Mouse (Mus musculus) ES-CJ7 (cell line): ENCODE results near the gene Selenof.

Experiments
- DNase-seq: peaks from one replicate; pipeline ENCODE4 v3.0.0; 2011; ENCODE audit warnings: low read depth, low spot score

The Selenof gene

GRCm38 (mm10) chr3:144563916-144564315 lies 6.2 kb upstream of the Selenof start:
- DNase-seq = no peak

GRCm38 (mm10) chr3:144565212-144565611 lies 4.9 kb upstream of the Selenof start:
- DNase-seq = no peak

- DNase-seq = peak; percentile 23
These were observed 1.2 kb upstream of the Selenof start for GRCm38 (mm10) chr3:144568861-144569361.

- peak; percentile 18 for DNase-seq
These were observed 618 bp upstream of the Selenof start for GRCm38 (mm10) chr3:144569401-144569971.

DNA sequence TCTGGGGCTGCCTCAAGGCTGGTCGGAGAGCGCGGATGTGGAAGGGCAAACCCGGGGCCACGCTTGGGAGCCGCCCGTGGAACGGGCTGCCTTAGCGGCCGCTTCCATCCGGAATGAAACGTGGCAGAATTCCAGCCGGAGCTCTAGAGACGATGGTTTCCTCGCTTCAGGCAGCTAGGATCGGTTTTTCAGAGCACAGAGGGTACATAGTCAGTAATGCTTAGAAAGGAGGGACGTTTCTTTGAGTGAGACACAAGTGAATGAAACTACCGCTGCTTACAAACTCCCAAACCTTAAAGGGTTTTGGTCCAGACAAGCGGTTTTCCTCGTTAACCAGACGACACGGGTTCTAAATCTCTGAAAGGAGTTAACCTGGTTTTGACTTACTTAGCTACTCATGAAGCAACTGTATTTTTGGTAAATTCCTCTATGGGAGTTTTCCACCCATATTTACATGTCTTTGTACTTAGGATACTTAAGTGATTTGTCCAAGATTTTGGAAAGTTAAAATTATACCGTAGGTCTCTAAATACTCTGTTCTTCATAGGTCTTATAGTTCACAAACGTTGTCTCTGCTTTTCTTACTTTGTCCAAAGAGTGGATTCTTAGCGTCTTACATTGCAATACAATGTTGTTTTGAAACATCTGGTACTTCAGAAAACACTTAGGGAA lies 848 bp downstream of the Selenof start:
- DNase-seq = no peak

DNA sequence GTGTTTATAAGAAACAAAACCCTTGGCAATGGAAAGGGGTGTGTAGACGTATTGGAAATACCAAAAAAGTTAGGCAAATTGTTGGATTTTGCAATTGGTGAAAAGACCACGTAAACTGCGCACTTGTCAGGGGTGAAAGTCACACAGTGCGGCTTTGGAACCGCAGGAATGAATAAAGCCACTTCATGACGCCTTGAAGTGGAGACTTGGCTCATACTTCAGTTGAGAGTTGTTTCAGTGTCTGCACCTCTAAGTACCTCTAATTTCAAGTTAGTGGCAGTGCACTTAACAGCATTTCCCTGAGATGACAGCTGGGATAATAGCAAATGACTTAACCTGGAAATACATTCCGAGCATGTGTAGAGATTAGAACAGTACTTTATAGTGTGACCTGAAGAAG lies 4.2 kb downstream of the Selenof start:
- no peak for DNase-seq

GRCm38 (mm10) chr3:144577366-144578340 lies 7.5 kb downstream of the Selenof start:
- no peak for DNase-seq

DNA sequence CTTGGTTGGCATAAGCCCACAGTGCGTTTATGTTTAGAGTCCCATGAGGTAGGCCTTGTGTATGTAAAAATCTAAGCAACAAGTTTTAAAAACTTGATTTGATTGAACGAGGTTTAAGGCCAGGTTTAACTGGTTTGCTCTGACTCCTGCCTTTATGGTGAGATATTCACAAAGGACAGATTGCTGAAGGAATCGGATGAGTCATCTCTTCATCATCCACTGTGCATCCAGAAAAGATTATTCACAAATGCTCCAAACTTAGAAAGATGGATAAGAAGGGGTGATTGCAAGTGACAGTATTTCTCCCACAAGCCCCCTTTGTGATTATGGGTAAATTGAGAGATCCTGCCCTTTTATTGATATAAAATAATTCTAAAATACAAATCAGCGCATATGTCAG lies 8.8 kb downstream of the Selenof start:
- no peak for DNase-seq

DNA sequence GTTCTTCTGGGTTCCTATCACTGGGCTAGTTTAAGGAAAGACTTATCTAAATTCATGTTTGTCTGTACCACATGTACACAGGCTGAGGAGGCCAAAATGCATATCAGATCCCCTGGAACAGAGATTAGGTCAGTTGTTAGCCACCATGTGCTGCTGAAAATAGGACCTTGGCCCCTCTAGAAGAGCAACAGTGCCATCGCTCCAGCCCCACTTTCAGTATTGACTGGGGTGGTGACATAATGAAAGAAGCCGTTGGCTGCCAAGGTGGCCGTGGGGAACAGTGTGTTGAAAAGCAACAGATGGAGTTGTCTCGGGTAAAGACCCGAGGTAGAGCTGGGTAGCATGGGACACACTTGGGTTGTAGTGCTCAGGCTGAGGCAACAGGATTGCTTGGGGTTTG lies 9.7 kb downstream of the Selenof start:
- DNase-seq = no peak

GRCm38 (mm10) chr3:144580281-144580680 lies 10.2 kb downstream of the Selenof start:
- no peak for DNase-seq

DNA sequence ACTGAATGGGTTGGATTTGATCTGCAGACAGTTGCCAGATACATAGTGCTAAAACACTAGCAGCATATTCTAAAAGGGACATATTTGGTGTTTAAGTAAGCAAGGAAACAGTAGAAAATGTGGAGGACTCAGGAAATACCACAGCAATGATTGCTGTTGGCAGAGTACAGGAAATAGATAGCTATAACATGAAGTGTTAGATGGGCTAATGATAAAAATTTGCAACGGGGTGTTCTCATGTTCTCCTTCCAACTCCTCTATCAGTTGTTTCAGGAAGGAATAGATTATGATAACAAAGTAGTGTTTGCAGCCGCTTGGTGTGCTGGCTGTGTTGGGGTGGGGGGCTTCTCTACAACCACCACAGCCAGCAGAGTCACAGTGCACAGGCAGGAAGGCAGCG lies 11.7 kb downstream of the Selenof start:
- DNase-seq = no peak

DNA sequence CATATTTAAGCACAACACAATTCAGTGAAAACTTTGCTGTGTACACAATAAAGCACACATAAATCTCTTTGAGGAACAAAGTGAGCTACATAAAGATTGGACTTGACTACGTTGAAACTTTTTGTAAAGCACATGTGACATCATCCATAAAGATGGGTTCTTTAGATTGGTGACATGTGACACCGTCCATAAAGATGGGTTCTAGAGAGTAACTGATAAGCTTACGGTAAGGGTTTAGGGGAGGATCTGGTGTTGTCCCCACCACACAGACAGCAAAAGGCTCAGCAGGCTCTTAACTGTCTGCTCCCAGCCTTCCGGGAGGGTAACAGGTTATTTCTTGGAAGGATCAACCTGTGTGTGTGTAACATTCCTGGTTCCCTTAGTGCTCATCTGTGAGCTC lies 12.2 kb downstream of the Selenof start:
- DNase-seq = no peak

DNA sequence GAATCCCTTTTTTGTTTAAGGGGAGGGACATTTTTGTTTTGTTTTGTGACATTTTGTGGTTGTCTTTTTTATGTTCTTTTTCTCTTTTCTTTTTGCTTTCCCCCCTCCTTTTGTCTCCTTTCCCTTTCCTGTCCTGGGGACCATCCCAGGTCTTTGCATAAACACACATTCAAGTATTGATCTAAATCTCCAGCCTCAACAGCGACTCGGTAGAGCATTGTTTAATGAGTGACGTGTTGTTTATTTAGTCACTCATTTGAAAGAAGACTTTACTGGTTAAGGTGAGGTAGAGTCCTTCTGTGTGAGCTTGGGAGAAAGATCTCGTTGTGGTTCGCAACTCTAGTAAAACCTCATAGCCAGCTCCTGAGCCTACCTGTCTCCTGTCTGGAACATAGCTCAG lies 13.7 kb downstream of the Selenof start:
- no peak for DNase-seq

DNA sequence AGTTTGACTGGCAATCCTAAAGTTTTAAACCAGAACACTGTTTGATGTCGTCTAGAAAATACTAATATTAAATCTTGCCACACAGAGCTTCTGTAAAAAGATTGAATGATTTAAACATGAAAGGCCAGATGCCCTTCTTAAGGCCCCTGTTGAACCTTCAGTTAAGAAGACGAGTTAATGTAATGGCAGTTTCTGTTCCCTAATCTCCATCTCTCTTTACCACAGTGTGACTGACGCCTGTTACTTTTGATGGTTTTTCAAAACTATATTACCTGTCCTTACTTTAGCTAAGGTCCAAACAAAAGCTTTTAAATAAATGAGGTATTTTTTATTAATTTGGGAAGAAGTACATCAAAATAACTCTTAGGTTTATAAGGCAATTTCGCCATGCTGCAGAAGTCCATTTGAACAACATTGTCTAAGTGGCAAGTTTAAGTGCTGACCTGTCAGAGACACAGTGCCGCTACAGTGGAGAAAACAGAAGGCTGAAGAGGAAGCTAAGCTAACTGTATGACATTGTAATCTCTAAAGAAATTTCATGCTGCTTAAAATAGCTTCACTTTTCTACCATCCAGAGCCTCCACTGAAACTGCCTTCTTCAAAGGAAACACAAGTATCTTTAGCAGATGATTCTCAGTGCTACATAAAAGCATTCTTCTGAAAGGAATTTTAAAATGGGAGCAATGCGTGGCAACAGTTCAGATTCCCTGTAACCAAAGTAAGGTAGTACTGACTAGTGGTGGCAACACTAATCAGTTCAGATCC lies 14.9 kb downstream of the Selenof start:
- no peak for DNase-seq

DNA sequence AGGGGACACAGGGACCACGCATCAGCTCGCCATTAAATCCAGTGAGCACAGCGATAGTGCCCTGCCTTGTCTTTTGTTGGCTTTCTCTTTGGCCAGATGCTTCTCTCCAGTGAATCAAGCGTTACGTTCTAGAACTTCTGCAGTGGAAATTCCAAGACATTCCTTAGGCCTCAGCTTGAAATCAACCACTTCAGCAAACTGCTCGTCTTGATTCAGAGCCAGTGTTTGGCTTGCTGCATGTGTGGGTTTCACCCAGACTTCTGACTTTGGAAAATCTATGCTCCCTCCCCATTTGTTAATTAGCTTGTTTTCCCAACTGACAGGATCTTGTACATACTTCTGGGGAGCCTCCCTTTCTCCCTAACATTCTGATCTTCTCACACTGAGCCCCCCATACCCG lies 16.6 kb downstream of the Selenof start:
- DNase-seq = no peak

- DNase-seq = no peak
These were observed 19.2 kb downstream of the Selenof start for GRCm38 (mm10) chr3:144589189-144589890.

GRCm38 (mm10) chr3:144592992-144593785 lies 23.1 kb downstream of the Selenof start:
- no peak for DNase-seq

DNA sequence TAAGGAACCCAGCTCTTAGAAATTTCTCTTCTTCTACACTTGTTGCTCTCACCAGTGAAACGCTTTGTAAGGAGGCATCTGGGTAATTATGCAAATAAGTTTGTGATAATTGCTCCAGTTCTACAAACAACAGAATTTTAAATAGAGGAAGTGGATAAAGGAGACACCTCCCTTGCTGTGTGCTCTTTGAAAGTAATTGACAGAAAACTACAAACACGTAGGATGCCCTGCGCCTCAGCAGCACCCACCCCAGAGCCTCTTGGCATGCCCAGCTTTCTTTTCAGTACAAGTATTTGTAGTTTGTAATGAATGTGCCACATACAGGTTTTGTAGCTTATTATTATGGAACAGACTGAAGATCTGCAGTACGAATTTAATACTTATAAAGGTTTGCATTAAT lies 27.0 kb downstream of the Selenof start:
- DNase-seq = no peak

DNA sequence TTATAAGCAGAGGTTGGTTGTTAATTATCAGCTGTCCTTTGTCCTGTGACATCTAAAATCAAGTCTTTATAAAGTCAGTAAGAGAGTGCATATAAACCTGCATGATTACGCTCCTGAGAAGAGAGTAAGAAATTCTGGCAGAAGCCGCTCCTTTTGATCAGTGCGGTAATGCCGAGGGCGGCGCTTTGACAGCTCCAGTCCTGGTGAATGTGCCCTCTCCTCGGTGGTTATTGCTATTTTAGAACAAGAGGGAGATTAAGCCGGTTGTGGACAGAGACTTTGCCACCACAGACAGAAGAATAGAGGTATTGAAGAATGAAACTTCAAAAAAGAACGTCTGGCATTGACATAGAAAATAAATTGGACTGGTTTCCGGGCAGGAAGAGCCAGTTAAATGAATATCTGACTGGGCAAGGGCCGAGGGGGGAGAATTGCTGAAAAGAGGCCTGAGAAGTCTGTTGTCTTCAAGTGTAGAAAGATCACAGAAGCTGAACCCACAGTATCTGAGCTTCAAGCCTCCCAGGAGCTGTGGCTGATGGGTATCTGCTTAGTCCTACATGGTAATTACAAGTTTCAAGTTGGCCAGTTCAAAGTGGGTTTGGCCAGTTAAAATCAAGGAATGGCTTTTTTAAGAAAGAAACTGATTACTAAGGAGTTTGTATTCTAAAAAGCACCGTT lies 27.8 kb downstream of the Selenof start:
- no peak for DNase-seq

- no peak for DNase-seq
These were observed 32.3 kb downstream of the Selenof start for GRCm38 (mm10) chr3:144602413-144602812.
